ENCODE assay signal across 16 mouse cellular contexts in genomic region chr14:17911157-17911556, GRCm38 (mm10).
"Had no signal": no experiment of that assay in that cellular context is flagged by ENCODE, and none has a peak within 500 bp of the region (broad histone marks: within the 10 kb centered on the region; RNA-seq: fewer than 3 reads in every experiment).

No protein-coding gene starts in this region.

- H3K4me3 ChIP-seq: left cerebral cortex, adult 2 months; lung, embryonic 15.5 days; midbrain, embryonic 10.5 days; midbrain, embryonic 13.5 days; myocyte; neural tube, embryonic 13.5 days had no signal

- H3K36me3 ChIP-seq: lung, embryonic 15.5 days; midbrain, embryonic 10.5 days; midbrain, embryonic 13.5 days; neural tube, embryonic 13.5 days had no signal

- H3K4me1 ChIP-seq: lung, embryonic 15.5 days; midbrain, embryonic 10.5 days; midbrain, embryonic 13.5 days; neural tube, embryonic 13.5 days had no signal

- ATAC-seq: intestine, postnatal 0 days; liver, postnatal 0 days; midbrain, embryonic 13.5 days; midbrain, embryonic 16.5 days had no signal

- H3K4me2 ChIP-seq: liver, embryonic 11.5 days; lung, embryonic 15.5 days; midbrain, embryonic 13.5 days; neural tube, embryonic 13.5 days had no signal

- H3K9me3 ChIP-seq: lung, embryonic 15.5 days; midbrain, embryonic 10.5 days; midbrain, embryonic 13.5 days; neural tube, embryonic 13.5 days had no signal

- H3K27me3 ChIP-seq: lung, embryonic 15.5 days; midbrain, embryonic 13.5 days; neural tube, embryonic 13.5 days had no signal

- DNase-seq: kidney, postnatal 25 days; layer of hippocampus, postnatal 36 days; liver, postnatal 0 days; lung, postnatal 10 days; thymus, postnatal 25 days had no signal

- H3K9ac ChIP-seq: liver, embryonic 14.5 days; liver, postnatal 0 days; lung, embryonic 15.5 days; midbrain, embryonic 13.5 days; neural tube, embryonic 13.5 days had no signal

- H3K27ac ChIP-seq: left cerebral cortex, adult 2 months; liver, embryonic 14.5 days; lung, embryonic 15.5 days; midbrain, embryonic 10.5 days; midbrain, embryonic 13.5 days; neural tube, embryonic 13.5 days; stomach, postnatal 0 days had no signal
